Mouse (Mus musculus): ENCODE results near the gene Tcf7l2.
A peak's percentile ranks its signal among the peaks of the same experiment; 100 is the strongest.

Tcf7l2 gene

DNA sequence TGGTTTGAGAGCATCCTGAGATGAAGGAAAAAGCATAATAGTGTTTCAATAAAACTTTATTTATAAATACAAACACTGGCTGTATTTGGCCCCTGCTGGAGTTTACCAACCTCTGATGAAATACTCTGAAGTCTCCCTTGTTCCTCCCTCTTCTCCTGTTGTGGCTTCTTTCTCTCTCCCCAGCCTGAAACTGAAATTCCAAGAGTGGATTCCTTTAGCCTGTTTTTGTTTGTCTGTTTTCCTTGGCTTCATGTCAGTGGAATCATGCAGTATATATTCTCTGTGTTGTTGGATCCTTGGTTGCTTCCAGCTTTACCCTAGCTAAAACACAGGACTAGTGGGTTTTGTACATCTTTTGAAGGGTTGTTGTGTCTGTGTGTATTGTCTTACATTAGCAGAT lies 16.5 kb downstream of the Tcf7l2 start:
- no peak for DNase-seq (ENCODE audit: low spot score)

- no peak for DNase-seq (ENCODE audit: low spot score)
Measured at GRCm38 (mm10) chr19:55759006-55759405, 17.4 kb downstream of the Tcf7l2 start.

DNA sequence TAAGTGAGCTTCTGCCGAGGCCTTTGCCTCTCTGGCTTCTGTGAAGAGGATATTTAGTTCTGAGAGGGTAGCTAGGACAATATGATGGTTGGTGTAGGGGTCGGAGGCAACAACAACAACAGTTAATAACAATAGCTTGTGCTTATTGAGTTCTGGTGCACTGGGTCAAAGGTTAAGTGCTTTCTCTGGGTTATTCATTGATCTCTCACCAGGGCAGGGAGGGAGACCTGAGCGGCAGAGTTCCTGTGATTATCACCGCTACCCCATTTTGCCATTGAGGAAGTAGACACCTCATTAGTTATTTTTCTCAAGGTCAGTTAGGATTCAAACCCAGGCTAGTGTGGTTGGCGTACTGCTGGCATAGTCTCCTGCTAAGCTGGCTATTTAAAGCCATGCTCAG lies 19.5 kb downstream of the Tcf7l2 start:
- DNase-seq (ENCODE audit: low spot score): no peak

GRCm38 (mm10) chr19:55762187-55762586 lies 20.6 kb downstream of the Tcf7l2 start:
- DNase-seq (ENCODE audit: low spot score): no peak

- no peak for DNase-seq (ENCODE audit: low spot score)
Measured at GRCm38 (mm10) chr19:55765814-55766213, 24.2 kb downstream of the Tcf7l2 start.

GRCm38 (mm10) chr19:55767104-55767503 lies 25.5 kb downstream of the Tcf7l2 start:
- DNase-seq (ENCODE audit: low spot score): no peak

GRCm38 (mm10) chr19:55767579-55767978 lies 26.0 kb downstream of the Tcf7l2 start:
- DNase-seq (ENCODE audit: low spot score): no peak

GRCm38 (mm10) chr19:55768246-55768645 lies 26.6 kb downstream of the Tcf7l2 start:
- DNase-seq (ENCODE audit: low spot score): no peak

DNA sequence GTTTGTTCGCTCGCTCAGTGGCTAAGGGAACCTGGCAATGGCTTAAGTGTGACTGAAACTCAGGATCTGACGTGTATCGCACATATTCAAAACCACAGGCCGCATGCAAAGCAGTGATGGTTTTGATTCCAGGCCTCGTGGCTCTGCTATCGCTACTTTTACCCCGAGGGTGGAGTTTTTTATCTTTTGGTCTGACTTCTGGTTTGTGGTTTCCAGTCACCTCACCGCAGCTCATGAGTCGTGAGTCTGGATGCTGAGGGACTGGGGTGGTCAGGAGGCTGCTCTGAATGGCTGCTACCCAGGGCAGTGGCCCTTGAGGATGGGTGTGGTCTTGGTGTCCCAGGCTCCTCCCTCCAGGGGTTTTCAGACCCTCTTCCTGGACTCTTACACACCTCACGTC lies 27.3 kb downstream of the Tcf7l2 start:
- DNase-seq (ENCODE audit: low spot score): peak; percentile 40

GRCm38 (mm10) chr19:55774334-55774733 lies 32.7 kb downstream of the Tcf7l2 start:
- no peak for DNase-seq (ENCODE audit: low spot score)

DNA sequence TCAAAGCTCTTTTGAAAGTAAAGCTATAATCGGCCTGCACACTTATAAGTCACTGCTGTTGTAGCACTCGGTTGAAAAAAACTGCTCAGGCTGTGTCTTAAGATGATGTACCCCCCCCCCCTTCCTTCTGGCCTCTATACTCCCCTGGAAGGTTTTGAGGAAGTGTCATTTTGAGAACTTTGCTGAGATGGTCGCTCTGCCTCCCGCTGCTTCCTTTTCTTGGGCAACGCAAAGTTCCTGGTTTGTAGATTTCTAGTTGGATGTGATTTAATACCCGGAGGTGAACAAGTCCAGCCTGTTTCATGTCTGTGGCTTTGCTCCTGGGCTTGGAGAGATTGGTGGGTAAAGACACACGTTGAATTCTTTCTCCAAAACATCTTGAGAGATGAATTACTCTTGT lies 33.2 kb downstream of the Tcf7l2 start:
- no peak for DNase-seq (ENCODE audit: low spot score)

GRCm38 (mm10) chr19:55779871-55780270 lies 38.3 kb downstream of the Tcf7l2 start:
- no peak for DNase-seq (ENCODE audit: low spot score)

GRCm38 (mm10) chr19:55781087-55781486 lies 39.5 kb downstream of the Tcf7l2 start:
- DNase-seq (ENCODE audit: low spot score): no peak

GRCm38 (mm10) chr19:55781681-55782080 lies 40.1 kb downstream of the Tcf7l2 start:
- no peak for DNase-seq (ENCODE audit: low spot score)

GRCm38 (mm10) chr19:55784796-55785418 lies 43.3 kb downstream of the Tcf7l2 start:
- no peak for DNase-seq (ENCODE audit: low spot score)

- DNase-seq (ENCODE audit: low spot score): no peak
Measured at GRCm38 (mm10) chr19:55787420-55787819, 45.8 kb downstream of the Tcf7l2 start.

GRCm38 (mm10) chr19:55788285-55788904 lies 46.8 kb downstream of the Tcf7l2 start:
- no peak for DNase-seq (ENCODE audit: low spot score)

DNA sequence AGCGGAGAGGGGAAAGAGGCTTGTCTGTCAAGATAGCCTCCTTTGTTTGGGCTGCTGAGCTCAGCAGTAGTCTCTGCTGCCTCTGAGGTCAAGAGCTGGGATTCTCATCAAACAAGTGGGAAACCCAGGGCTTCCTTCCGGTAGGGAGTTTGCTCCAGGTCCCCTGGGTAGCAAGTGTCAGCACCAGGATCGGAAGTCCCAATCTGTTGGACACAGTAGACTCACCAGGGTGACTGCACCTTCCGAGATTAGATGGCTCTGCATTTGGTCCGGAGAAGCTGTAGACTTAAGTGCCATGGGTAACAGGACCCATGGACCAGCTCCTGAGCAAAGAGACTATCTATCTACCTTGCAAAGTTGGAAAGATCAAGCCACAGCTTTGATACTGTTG lies 47.3 kb downstream of the Tcf7l2 start:
- no peak for DNase-seq (ENCODE audit: low spot score)

GRCm38 (mm10) chr19:55789838-55790237 lies 48.2 kb downstream of the Tcf7l2 start:
- no peak for DNase-seq (ENCODE audit: low spot score)

- DNase-seq (ENCODE audit: low spot score): no peak
Measured at GRCm38 (mm10) chr19:55791293-55791692, 49.7 kb downstream of the Tcf7l2 start.

DNA sequence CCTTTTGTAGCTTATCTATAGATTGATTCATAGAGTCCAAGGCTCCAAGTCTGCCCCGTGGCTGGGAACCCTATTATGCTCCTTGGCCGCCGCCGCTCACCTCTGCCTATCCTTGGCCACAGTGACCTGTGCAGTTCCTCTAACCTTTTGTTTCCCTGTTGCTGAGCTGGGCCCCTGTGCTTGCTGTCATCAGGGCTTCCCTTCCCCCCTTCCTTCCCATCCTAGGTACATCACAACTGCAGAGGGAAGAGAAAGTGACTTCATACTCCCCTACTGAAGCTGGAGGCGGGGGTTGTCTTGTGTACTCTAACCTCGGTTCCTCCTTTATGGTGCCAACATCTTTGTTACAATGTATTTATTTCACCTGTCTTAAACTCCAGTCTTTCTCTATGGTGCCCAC lies 50.3 kb downstream of the Tcf7l2 start:
- no peak for DNase-seq (ENCODE audit: low spot score)

GRCm38 (mm10) chr19:55792571-55792970 lies 51.0 kb downstream of the Tcf7l2 start:
- DNase-seq (ENCODE audit: low spot score): no peak

DNA sequence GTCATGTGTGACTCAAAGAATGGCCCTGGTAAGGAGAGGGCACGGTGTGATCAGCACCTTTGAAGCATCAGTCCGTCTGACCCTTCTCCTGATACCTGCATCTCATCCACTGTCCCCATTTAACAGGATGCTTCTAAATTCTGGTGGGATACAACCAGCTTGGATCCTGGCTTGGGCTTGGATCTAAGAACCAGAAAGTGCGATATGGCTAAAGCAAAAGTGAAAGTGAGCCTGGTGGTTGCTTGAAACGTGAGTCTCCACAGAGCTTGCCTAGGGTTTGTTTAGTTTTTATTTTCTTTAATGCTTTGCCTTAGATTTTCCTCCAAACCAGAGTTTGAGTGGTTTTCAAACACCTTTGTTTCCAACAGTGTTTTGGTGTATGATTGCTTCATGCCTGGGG lies 51.4 kb downstream of the Tcf7l2 start:
- no peak for DNase-seq (ENCODE audit: low spot score)

Measured in spleen, adult 12 weeks (tissue).